Mouse (Mus musculus): ENCODE measurements around the gene Il9. TPM values are rescaled to one million over a fixed set of nuclear protein-coding genes. Genes with fewer than 3 reads are reported as not detected.

Gene Il9
- polyA plus RNA-seq, 1 experiment from 2014 or later: not detected

GRCm38 (mm10) chr13:56516311-56516710 lies 34.3 kb upstream of the Il9 start:
- Histone ChIP-seq H3K9me3 (ENCODE audit: control insufficient read depth, low read length) (no peaks in the 10 kb centered on the region), H3K4me2 (replicated peaks; ENCODE audit: low read depth, low read length) (no peak overlapping the region), H3K36me3 (ENCODE audit: control insufficient read depth, insufficient read depth, low read length) (no peaks in the 10 kb centered on the region), H3K27ac (ENCODE audit: low read depth, low read length) (no peak overlapping the region), H3K9ac (ENCODE audit: low read depth, low read length) (no peak overlapping the region), H3K4me3 (ENCODE audit: low read length) (no peak overlapping the region), H3K4me1 (ENCODE audit: control insufficient read depth, insufficient read depth, low read length) (no peaks in the 10 kb centered on the region), H3K27me3 (ENCODE audit: control insufficient read depth, insufficient read depth, low read length) (no peaks in the 10 kb centered on the region)
- 65% methylated on average over 4 of the region's 4 CpGs for WGBS
- no peak for ATAC-seq (ENCODE audit: low FRiP score, low TSS enrichment)

- H3K4me2 ChIP-seq (replicated peaks; ENCODE audit: low read depth, low read length): no peak overlapping the region
- H3K4me1 ChIP-seq (ENCODE audit: control insufficient read depth, insufficient read depth, low read length): no peaks in the 10 kb centered on the region
- no peak overlapping the region for H3K9ac ChIP-seq (ENCODE audit: low read depth, low read length)
- no peaks in the 10 kb centered on the region for H3K27me3 ChIP-seq (ENCODE audit: control insufficient read depth, insufficient read depth, low read length)
- no peaks in the 10 kb centered on the region for H3K9me3 ChIP-seq (ENCODE audit: control insufficient read depth, low read length)
- H3K27ac ChIP-seq (ENCODE audit: low read depth, low read length): no peak overlapping the region
- ATAC-seq (ENCODE audit: low FRiP score, low TSS enrichment): no peak
- H3K36me3 ChIP-seq (ENCODE audit: control insufficient read depth, insufficient read depth, low read length): no peaks in the 10 kb centered on the region
- no peak overlapping the region for H3K4me3 ChIP-seq (ENCODE audit: low read length)
These were observed 31.5 kb upstream of the Il9 start for GRCm38 (mm10) chr13:56513595-56513994.

GRCm38 (mm10) chr13:56509796-56510195 lies 27.8 kb upstream of the Il9 start:
- no peaks in the 10 kb centered on the region for H3K4me1 ChIP-seq (ENCODE audit: control insufficient read depth, insufficient read depth, low read length)
- 81% methylated on average over 2 of the region's 2 CpGs for WGBS

GRCm38 (mm10) chr13:56506871-56507496 lies 24.9 kb upstream of the Il9 start:
- H3K36me3 ChIP-seq (ENCODE audit: control insufficient read depth, insufficient read depth, low read length): no peaks in the 10 kb centered on the region
- H3K4me3 ChIP-seq (ENCODE audit: low read length): no peak overlapping the region
- H3K9me3 ChIP-seq (ENCODE audit: control insufficient read depth, low read length): no peaks in the 10 kb centered on the region
- H3K4me2 ChIP-seq (replicated peaks; ENCODE audit: low read depth, low read length): no peak overlapping the region
- 84% methylated on average over 6 of the region's 6 CpGs for WGBS
- H3K4me1 ChIP-seq (ENCODE audit: control insufficient read depth, insufficient read depth, low read length): no peaks in the 10 kb centered on the region
- H3K27ac ChIP-seq (ENCODE audit: low read depth, low read length): no peak overlapping the region
- no peak for ATAC-seq (ENCODE audit: low FRiP score, low TSS enrichment)
- no peaks in the 10 kb centered on the region for H3K27me3 ChIP-seq (ENCODE audit: control insufficient read depth, insufficient read depth, low read length)
- no peak overlapping the region for H3K9ac ChIP-seq (ENCODE audit: low read depth, low read length)

More at GRCm38 (mm10) chr13:56509796-56510195, 27.8 kb upstream of the Il9 start:
- no peak for ATAC-seq (ENCODE audit: low FRiP score, low TSS enrichment)
- Histone ChIP-seq H3K4me3 (ENCODE audit: low read length) (no peak overlapping the region), H3K9ac (ENCODE audit: low read depth, low read length) (no peak overlapping the region), H3K27ac (ENCODE audit: low read depth, low read length) (no peak overlapping the region), H3K4me2 (replicated peaks; ENCODE audit: low read depth, low read length) (no peak overlapping the region), H3K9me3 (ENCODE audit: control insufficient read depth, low read length) (no peaks in the 10 kb centered on the region), H3K36me3 (ENCODE audit: control insufficient read depth, insufficient read depth, low read length) (no peaks in the 10 kb centered on the region), H3K27me3 (ENCODE audit: control insufficient read depth, insufficient read depth, low read length) (no peaks in the 10 kb centered on the region)

GRCm38 (mm10) chr13:56501866-56502420 lies 19.9 kb upstream of the Il9 start:
- H3K9ac ChIP-seq (ENCODE audit: low read depth, low read length): no peak overlapping the region
- no peak overlapping the region for H3K27ac ChIP-seq (ENCODE audit: low read depth, low read length)
- ATAC-seq (ENCODE audit: low FRiP score, low TSS enrichment): no peak

GRCm38 (mm10) chr13:56500636-56501035 lies 18.6 kb upstream of the Il9 start:
- H3K4me3 ChIP-seq (ENCODE audit: low read length): no peak overlapping the region
- H3K4me1 ChIP-seq (ENCODE audit: control insufficient read depth, insufficient read depth, low read length): no peaks in the 10 kb centered on the region
- no peak overlapping the region for H3K9ac ChIP-seq (ENCODE audit: low read depth, low read length)
- peak; percentile 49; the same call in 1 of the 2 replicates for ATAC-seq (ENCODE audit: low FRiP score, low TSS enrichment)
- H3K27me3 ChIP-seq (ENCODE audit: control insufficient read depth, insufficient read depth, low read length): no peaks in the 10 kb centered on the region
- no peak overlapping the region for H3K27ac ChIP-seq (ENCODE audit: low read depth, low read length)
- H3K9me3 ChIP-seq (ENCODE audit: control insufficient read depth, low read length): no peaks in the 10 kb centered on the region
- 56% methylated on average over 8 of the region's 8 CpGs for WGBS
- no peaks in the 10 kb centered on the region for H3K36me3 ChIP-seq (ENCODE audit: control insufficient read depth, insufficient read depth, low read length)
- H3K4me2 ChIP-seq (replicated peaks; ENCODE audit: low read depth, low read length): no peak overlapping the region

More at GRCm38 (mm10) chr13:56501866-56502420, 19.9 kb upstream of the Il9 start:
- Histone ChIP-seq H3K4me1 (ENCODE audit: control insufficient read depth, insufficient read depth, low read length) (no peaks in the 10 kb centered on the region), H3K4me2 (replicated peaks; ENCODE audit: low read depth, low read length) (no peak overlapping the region), H3K27me3 (ENCODE audit: control insufficient read depth, insufficient read depth, low read length) (no peaks in the 10 kb centered on the region), H3K36me3 (ENCODE audit: control insufficient read depth, insufficient read depth, low read length) (no peaks in the 10 kb centered on the region), H3K4me3 (ENCODE audit: low read length) (no peak overlapping the region), H3K9me3 (ENCODE audit: control insufficient read depth, low read length) (no peaks in the 10 kb centered on the region)
- WGBS: 74% methylated on average over 6 of the region's 6 CpGs

- no peaks in the 10 kb centered on the region for H3K4me1 ChIP-seq (ENCODE audit: control insufficient read depth, insufficient read depth, low read length)
- WGBS: 43% methylated on average over 3 of the region's 3 CpGs
- H3K4me3 ChIP-seq (ENCODE audit: low read length): no peak overlapping the region
- H3K4me2 ChIP-seq (replicated peaks; ENCODE audit: low read depth, low read length): no peak overlapping the region
- no peak overlapping the region for H3K9ac ChIP-seq (ENCODE audit: low read depth, low read length)
- peak; percentile 64 for ATAC-seq (ENCODE audit: low FRiP score, low TSS enrichment)
- no peaks in the 10 kb centered on the region for H3K9me3 ChIP-seq (ENCODE audit: control insufficient read depth, low read length)
- no peaks in the 10 kb centered on the region for H3K36me3 ChIP-seq (ENCODE audit: control insufficient read depth, insufficient read depth, low read length)
- H3K27ac ChIP-seq (ENCODE audit: low read depth, low read length): no peak overlapping the region
- no peaks in the 10 kb centered on the region for H3K27me3 ChIP-seq (ENCODE audit: control insufficient read depth, insufficient read depth, low read length)
These were observed 18.1 kb upstream of the Il9 start for GRCm38 (mm10) chr13:56500132-56500531.

GRCm38 (mm10) chr13:56494440-56494839 lies 12.4 kb upstream of the Il9 start:
- no peak for ATAC-seq (ENCODE audit: low FRiP score, low TSS enrichment)
- no peaks in the 10 kb centered on the region for H3K27me3 ChIP-seq (ENCODE audit: control insufficient read depth, insufficient read depth, low read length)
- H3K36me3 ChIP-seq (ENCODE audit: control insufficient read depth, insufficient read depth, low read length): no peaks in the 10 kb centered on the region
- H3K27ac ChIP-seq (ENCODE audit: low read depth, low read length): no peak overlapping the region
- no peaks in the 10 kb centered on the region for H3K9me3 ChIP-seq (ENCODE audit: control insufficient read depth, low read length)
- no peak overlapping the region for H3K9ac ChIP-seq (ENCODE audit: low read depth, low read length)
- no peak overlapping the region for H3K4me3 ChIP-seq (ENCODE audit: low read length)
- H3K4me2 ChIP-seq (replicated peaks; ENCODE audit: low read depth, low read length): no peak overlapping the region
- no peaks in the 10 kb centered on the region for H3K4me1 ChIP-seq (ENCODE audit: control insufficient read depth, insufficient read depth, low read length)
- 82% methylated on average over 3 of the region's 3 CpGs for WGBS

- ATAC-seq (ENCODE audit: low FRiP score, low TSS enrichment): no peak
- Histone ChIP-seq H3K4me2 (replicated peaks; ENCODE audit: low read depth, low read length) (no peak overlapping the region), H3K9ac (ENCODE audit: low read depth, low read length) (no peak overlapping the region), H3K27ac (ENCODE audit: low read depth, low read length) (no peak overlapping the region), H3K4me3 (ENCODE audit: low read length) (no peak overlapping the region), H3K27me3 (ENCODE audit: control insufficient read depth, insufficient read depth, low read length) (no peaks in the 10 kb centered on the region), H3K9me3 (ENCODE audit: control insufficient read depth, low read length) (no peaks in the 10 kb centered on the region), H3K36me3 (ENCODE audit: control insufficient read depth, insufficient read depth, low read length) (no peaks in the 10 kb centered on the region), H3K4me1 (ENCODE audit: control insufficient read depth, insufficient read depth, low read length) (no peaks in the 10 kb centered on the region)
- WGBS: 66% methylated on average over 5 of the region's 5 CpGs
These were observed 6.0 kb upstream of the Il9 start for GRCm38 (mm10) chr13:56488012-56488411.

Data from kidney, embryonic 14.5 days (tissue).